Mouse (Mus musculus): Measurements from ENCODE around the gene Ly6g6f.
"Not testable (repeated sequence)": the region's sequence is repeated elsewhere in the genome, so short reads cannot be mapped to it uniquely, and the experiment has no call there.

Gene Ly6g6f

DNA sequence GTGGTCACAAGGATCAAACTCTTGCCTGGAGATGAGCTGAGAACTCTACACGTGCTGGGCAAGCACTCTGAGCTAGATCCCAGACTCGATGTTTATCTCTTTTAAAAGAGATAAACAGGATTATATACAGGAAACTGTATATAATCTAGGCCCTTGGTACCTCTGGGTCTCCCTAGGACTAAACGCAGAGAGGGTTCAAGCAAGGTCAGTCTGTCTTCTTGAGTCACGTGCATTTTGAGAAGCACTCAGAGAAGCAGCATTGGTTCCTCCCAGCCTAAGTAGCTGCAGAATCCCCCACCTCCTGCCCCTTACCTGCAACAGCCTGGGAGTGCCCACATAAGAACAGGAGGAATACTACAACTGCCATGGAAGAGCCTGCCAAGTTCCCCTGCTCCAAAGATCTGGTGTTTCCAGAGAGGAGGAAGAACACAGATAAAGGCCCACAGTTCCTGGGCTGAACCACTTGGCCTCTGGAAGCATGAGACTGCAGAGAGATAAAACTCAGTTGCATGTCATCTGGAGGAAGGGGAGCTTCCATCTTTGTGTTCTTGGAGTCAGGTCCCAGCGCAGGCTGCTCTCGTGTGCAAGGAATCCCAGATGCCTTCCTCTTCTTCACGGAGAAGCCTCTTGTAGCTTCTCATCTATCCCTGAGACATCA, at the start of gene Ly6g6f:
Ly6g6f (minus strand) TSS at position 403 of the 658 bp plus-strand sequence.
- no peak for DNase-seq (ENCODE audit: low read depth)

DNA sequence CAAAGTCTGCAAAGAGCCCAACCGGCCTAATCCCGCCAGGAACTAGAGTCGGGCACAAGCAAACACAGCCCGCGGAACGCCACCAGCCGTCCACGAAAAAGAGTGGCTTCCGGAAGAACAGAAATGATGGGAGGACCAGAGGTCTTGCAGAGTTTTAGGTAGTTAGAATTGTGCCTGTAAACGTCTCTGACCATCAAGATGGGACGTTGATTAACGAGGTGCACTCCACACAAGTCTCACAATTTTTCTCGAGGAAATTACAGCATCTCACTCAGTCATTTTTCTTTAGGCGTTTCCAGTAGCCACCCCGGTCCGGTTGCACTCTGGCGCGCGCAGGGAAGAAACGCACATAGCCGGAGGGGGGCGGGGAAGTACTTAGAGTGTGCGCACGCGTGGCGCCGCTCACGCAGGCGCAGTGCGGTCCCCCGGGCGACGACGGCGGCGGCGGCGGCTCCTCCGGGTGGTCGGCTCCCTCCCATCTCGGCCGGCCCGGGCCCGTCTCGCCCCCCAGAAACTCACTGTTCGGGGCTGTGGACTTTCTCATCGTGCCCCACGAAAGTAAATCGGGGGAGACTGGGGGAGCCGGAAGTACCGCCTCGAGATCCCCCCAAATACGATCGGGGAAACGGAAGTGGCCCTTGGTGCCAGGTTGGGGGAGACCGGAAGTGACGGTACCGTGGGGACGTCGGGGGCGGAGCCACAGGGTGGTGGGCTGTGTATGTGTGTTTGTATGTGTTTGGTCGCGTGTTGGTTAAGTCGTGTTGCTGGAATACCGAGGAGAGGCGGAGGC, 49.6 kb upstream of the Ly6g6f start, which contains the start of gene Bag6:
Bag6 (plus strand) TSS at position 378 of the 790 bp plus-strand sequence.
- peak; percentile 89 for DNase-seq (ENCODE audit: low read depth)

DNA sequence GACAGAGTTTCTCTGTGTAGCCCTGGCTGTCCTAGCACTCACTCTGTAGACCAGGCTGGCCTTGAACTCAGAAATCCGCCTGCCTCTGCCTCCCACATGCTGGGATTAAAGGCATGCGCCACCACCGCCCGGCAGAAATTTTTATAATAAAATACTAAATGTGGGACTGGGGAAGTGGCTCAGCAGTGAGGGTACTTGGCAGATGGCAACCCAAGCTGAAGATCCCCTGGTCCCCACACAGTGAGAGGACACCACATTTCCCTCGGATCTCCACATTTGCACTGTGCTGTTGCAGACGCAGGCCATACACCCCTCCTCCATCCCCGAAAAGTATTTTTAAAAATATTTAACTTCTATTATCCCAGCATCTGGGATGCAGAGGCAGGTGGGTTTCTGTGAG, 48.1 kb upstream of the Ly6g6f start:
- no peak for DNase-seq (ENCODE audit: low read depth)

DNA sequence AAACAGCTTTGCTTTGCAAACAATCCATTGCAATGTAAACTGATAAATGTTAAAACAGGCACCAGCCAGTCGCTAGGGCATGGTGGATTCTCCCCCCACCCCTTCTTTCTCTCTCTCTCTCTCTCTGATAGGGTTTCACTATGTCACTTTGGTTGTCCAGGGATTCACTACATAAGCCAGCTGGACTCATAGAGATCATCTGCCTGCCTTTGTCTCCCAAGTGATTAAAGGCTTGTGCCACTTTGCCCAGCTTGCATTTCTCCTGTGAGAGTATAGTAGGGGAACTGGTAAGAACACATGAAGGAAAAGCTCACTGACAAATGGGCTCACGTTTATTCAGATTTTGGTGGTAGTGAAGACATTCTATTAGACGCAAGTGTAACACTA, 46.8 kb upstream of the Ly6g6f start:
- no peak for DNase-seq (ENCODE audit: low read depth)

DNA sequence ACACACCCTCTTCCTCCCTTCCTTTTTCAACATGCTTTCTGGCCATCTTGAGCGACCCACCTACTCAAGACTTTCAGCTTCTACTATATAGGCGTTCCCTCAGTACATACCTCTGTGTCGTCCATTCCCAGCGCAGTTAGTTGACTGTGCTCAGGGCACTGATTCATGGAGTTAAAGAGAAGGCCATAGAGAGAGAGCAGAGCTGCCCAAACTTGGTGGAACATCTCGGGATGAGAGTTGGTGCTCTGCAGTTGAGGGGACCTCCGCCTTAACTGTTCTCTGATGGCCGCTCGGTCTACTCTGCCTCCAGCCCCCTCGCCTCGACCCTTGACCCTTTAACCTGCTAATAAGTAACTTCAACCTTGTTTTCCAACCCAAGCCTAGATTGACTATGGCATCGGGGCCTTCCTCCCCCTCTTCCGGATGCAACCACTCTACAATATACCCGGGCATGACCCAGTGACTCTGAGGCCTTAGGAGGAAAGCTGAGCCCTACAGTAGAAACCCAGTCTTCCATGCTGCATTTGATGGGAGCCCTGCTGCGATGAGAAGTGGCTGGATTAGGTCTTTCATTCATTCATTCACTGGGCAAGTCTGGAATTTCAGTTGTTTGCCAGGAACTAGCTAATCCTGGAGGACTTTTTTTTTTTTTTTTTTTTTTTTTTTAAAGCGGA, 46.2 kb upstream of the Ly6g6f start, which contains the start of gene Apom:
Apom (minus strand) TSS at position 551 of the 674 bp plus-strand sequence.
- no peak for DNase-seq (ENCODE audit: low read depth)

DNA sequence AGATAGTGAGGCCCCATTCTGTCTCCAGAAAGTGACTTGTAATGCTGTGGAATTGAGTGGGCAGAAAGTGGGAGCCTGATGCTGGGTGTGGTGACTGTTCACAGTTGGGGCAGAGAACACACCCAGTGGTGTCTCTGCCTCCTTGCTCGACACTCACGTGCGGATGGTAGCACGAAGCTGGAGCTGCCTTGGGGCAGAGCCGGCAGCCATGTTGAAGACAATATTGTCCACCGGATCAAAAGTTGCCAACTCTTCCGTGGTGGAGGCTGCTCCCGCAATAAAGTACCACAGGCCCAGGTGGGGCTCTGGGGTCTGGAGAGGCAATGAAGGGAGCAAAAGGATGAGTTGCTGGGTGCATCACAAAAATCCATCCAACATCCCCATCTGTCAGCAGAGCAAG, 45.6 kb upstream of the Ly6g6f start:
- DNase-seq (ENCODE audit: low read depth): no peak

DNA sequence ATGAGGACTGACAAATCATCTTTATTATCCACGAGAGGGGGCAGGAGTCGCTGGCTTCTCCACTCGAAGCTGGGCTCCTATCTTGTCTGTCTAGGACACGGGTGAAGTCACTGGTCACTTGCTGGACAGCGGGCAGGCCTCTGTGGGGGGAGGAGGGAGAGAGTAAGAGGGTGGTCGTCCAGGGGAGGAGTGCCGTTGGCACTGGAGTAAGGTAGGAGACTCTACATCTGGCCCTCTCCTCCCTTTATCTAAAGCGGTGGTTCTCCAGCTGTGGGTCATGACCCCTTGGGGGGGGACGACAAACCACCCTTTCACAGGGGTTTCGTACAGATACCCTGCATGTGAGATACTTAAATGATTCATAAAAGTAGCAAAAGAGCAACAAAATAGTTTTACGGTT, 43.6 kb upstream of the Ly6g6f start:
- no peak for DNase-seq (ENCODE audit: low read depth)

DNA sequence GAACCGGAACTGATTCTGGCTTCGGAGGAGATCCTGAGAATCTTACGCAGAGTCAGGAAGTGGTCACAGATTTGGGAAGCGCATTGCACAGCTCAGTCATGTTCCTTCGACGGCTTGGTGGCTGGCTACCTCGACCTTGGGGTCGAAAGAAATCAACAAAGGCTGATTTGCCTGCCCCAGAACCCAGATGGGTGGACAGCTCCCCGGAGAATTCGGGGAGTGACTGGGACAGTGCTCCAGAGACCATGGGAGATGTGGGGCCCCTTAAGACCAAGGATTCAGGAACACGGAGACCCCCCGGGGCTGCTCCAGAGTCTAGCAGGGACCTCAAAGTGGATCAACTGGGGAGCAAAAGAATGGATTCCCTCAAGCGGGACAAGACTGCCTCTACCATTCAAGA, 41.6 kb upstream of the Ly6g6f start:
- DNase-seq (ENCODE audit: low read depth): no peak

DNA sequence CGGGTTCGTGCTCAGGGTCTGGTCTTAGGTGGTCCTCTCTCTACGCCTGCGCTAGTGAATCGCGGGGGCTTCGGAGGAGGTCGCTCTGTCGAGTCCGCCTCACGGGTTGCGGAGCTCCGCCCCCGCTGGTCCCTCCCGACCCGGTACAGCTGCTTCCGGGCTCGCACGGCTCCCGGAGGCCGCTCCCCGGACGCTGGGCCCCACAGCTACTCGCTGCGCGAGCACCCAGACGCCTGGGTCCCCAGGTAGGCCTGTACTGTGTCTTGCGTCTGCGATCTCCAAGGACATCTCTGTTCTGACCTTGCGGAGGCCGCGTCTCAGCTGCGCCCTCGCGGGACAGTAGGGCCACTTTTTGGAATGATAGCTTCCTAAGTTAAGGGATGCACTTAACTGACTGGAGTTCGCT, 40.8 kb upstream of the Ly6g6f start, which contains the start of gene D17H6S53E:
D17H6S53E (plus strand) TSS at position 168 of the 406 bp plus-strand sequence.
- DNase-seq (ENCODE audit: low read depth): no peak

DNA sequence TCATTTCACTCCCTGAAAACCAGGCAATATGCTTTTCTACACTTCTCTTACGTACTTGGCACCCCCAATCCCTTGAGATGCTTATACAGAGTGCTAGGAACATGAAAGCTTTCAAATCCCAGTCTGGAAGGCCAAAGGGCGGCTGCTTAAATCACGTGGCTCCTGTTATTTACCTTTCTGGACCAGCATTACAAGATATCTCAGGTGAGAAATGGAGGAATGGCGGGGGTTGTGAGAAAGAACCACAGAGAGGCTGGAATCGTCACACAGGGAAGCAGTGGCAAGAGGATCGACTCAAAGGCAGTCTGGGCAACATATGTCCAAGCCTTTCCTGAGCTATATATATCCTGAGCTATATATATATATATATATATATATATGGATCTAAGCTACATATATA, 40.2 kb upstream of the Ly6g6f start:
- DNase-seq (ENCODE audit: low read depth): no peak

DNA sequence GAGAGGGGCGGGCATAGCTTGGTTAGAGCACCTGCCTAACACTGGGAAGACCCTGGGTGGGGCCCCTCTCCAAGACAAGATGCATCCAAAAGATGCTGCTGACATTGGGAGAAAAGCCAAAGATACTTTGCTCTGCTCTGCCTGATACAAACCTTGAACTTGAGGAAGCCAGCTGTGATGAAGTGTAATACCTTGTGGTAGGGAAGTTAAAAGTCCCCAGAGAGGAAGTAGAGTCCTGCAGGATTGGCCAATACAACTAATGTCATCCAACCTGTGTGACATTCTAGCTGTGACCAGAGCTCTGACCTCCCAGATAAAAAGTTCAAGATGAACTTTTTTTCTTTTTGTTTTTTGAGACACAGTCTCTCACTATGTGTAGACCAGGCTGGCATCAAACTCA, 39.7 kb upstream of the Ly6g6f start:
- no peak for DNase-seq (ENCODE audit: low read depth)

DNA sequence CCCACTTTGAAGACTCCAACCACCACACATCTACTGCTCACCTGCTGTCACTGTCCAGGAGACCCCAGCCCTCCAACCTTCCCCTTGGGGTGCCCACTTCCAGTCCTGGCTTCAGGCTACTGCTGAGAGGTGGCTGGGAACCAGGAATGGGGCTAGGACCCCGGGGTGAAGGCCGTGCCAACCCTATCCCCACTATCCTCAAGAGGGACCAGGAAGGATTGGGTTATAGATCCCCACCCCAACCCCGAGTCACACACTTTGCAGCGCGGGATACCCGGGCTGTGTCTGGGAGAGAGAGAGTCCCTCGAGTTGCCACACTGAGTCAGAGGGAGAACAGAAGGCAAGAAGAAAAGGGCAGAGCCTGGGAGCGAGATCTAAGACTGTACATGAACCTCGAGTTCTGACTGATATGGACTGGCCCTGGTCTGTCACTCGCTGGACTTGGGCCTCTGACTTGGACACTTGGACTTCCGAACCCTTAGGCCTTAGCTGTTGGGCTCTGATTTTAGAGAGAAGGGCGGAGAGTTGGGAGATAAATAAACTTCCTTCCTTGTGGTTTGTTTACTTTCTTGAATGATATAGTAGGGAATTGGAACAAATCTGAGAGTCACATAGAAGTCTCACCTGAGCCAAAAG, 39.0 kb upstream of the Ly6g6f start:
- not testable (repeated sequence) for DNase-seq (ENCODE audit: low read depth)

DNA sequence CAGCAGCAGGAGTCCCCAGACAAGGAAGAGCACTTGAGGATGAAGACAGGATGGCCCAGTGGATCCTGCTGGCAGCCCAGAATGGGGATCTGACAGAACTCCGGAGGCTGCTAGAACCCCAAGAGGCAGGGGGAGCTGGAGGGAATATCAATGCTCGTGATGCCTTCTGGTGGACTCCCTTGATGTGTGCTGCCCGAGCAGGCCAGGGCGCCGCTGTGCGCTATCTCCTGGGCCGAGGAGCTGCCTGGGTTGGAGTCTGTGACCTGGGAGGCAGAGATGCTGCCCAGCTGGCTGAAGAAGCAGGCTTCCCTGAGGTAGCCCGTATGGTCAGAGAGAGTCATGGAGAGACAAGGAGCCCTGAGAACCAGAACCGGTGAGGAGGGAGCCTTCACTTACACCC, 37.9 kb upstream of the Ly6g6f start:
- not testable (repeated sequence) for DNase-seq (ENCODE audit: low read depth)

DNA sequence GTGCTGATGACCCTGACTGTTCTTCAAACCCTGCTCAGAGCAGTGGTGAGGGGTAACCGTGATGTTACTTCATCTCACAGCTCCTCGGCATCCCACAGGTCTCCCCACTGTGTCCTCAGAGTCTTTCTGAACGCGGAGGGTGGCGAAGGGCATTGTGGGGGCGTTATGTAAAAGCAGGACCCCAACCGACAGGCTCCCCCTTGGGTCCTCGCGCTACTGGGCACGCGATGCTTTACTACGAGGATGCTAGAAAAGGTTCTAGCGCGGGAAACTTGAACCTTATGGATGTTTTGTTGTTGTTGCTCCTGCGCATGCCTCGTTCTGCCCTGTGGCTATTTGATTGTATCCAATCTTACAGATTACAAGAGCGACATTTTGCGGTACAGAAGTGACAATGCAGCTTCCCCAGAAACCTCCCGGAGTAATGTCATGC, 36.5 kb upstream of the Ly6g6f start, which contains the start of gene Csnk2b:
Csnk2b (minus strand) TSS at position 183 of the 433 bp plus-strand sequence.
- DNase-seq (ENCODE audit: low read depth): peak; percentile 70

DNA sequence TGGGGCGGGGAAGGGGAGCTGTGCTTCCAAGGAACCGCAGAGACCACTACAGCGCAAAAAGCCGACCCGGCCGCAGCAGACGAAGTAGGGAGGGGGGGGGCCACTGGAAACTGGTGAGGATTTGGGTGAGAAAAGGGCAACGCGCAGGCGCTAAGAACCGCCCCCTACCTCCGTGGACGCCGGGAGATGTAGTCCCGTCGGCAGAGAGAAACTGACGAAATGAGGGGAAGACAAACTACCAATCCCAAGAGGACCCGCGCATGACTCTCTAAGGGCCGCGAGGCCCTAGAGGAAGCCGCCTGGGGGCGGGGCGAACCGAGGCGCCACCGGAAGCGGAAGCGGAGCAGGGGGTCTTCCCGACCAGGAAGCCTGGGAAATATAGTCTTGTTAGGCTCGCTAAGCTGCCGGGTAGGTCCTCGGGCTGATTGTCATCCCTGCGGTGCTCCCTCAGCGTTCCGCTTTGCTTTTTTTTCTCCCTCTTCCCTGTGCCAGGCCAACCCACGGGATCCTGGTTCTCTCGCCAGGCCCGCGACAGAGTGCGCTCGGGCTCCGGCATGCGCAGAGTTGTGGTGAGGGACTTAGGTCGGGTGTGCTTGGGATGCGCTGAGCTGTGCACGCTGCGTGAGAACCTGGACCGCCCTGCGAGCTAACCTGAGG, 35.9 kb upstream of the Ly6g6f start, which contains the start of gene Gpank1:
Gpank1 (plus strand) TSS at position 313 of the 657 bp plus-strand sequence.
- DNase-seq (ENCODE audit: low read depth): peak; percentile 97

DNA sequence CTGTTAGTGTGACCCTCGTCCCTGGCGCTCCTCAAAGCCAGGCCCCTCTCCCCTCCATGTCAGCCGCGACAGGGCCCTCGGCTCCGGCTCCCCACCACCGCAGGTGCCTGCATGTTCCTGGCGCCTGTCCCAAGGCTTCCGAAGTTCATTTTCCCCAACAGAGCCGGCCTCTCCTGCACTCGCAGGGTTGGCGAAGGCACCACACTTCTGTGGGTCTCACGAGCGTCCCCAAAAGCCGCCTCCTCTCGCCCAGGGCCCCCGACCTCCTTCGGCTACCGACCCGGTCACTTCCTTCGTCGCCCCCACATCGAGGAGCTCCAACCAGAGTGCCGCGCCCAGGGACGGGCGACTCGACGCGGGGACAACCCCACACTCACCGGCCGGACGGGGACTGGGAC, 35.3 kb upstream of the Ly6g6f start:
- DNase-seq (ENCODE audit: low read depth): no peak

DNA sequence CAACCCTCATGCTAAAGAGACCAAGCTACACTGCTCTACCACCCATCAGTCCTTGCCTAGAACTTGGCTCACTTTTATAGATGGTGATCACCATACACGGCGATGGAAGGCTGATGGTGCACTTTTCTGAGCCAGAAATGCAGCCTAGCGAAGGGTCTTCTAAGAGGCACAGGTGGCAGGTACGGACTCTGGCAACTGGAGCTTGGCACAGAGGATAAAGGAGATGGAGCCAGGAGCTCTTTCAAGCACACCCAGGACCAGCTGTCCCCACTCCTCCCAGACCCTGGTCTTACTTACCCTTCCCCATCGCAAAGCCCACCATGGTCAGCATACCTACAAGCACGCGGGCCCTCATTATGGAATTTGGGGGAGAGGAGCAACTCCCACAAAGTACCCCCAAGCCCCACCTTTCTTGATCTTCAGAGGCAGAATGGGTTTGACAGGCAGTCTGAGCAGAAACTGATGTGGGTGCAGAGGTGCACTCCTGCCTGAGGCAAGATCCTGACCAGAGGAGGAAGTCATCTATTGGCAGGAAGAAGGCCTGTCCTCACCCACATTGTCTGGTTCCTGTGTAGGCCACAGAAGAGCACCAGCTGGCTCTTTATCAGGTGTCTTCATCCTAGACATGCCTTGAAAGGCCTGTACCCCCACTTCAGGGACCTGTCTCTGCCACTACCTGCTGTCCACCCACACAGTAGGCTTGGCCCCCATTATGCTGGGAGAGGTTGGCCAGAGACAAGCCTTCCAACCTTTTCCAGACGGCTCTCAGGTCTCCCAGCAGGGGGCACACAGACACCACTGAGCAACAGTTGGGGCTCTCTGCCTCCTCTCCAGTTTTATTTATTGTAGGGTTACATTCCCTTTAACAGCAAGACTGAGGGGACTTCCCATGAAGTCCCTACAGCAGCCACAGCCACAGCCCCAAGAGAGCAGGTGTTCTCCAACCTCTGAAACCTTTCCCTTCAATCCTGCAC, 29.9 kb upstream of the Ly6g6f start, which contains the start of gene Ly6g5b:
Ly6g5b (minus strand) TSS at position 383 of the 974 bp plus-strand sequence.
- no peak for DNase-seq (ENCODE audit: low read depth)

DNA sequence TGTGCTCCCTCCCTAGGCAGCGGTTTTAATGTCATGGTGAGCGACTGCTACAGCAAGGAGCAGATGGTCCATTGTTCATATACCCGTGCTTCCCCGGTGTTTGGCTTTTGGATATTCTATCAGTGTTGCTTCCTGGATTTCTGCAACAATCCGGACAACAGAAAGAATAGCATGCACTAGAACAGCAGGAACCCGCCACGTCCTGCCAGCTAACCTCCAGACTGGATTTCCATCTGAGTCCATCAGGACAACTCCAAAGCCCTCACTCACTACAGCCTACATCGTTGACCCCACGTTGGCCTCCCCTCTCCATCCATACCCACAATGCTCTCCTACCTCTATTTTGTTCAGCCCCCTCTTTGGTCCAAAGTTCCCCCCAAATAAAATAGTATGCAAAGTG, 26.4 kb upstream of the Ly6g6f start:
- DNase-seq (ENCODE audit: low read depth): no peak

DNA sequence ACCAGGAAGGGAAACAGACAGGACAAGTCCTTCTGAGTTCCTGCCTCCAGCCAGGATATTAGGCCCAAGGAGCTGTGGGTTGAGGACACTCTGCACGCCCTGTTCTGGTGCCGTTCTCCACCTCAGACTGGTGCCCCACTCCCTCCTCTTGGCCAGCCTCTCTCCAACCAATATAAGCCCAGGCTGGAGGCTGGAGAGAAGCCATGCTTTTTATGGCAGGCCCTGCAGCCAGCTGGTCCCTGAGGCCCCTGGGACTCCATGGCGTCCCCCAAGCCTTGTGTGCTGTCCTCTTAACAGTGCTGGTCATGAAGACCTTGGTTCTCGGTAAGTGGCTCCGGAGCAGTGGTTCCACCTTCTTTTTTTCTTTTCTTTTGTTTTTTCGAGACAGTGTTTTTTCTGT, 22.7 kb upstream of the Ly6g6f start, which contains the start of gene Ly6g5c:
Ly6g5c (plus strand) TSS at position 183 of the 400 bp plus-strand sequence.
- no peak for DNase-seq (ENCODE audit: low read depth)

DNA sequence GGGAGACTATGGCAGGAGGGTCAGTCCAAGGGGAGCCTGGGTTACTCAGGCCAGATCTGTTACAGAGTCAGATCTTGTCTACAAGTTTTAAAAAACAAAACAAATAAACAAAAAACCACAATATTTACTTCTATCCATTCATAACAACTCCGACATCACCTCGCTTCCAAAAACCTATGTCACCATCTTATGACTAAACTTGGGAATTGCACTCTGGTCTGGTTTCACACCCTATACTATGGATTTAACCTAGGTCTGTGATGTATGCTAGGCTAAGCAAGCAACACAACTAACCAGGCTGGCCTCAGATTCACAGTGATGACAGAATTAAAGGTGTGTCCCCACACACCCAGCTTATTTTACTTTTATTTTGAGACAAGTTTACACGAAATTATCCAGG, 21.1 kb upstream of the Ly6g6f start:
- no peak for DNase-seq (ENCODE audit: low read depth)
